Mouse (Mus musculus): ENCODE results near the gene Tas2r110. TPM values are rescaled to one million over a fixed set of nuclear protein-coding genes. Genes with fewer than 3 reads are reported as not detected.

Tas2r110 gene
- not detected for total RNA-seq (2021)
- long read RNA-seq, experiment 1: 0 reads
- long read RNA-seq, experiment 2: 0 reads

DNA sequence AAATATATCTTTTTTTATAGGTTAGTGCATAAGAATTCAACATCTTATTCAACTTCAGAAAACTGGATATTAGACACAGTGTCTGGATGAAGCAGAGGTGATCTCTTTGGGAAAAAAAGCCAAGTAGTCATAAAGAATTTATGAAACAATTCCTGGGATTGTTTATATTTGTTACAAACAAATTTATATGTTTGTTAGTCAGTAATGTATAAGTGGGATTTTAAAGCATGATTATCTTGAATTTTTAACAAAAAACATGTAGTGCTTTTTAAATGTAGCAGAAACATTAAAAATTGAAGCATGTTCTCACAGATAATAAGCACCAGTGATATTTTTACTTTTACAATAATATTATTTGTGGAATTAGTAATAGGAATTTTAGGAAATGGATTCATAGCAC lies at the start of gene Tas2r110:
Gene Tas2r110, plus strand, starts transcription at position 301 of the 400 bp plus-strand sequence.
- no peak within 1 kb of the TSS for H3K4me3 ChIP-seq
- TF ChIP-seq CTCF (conservative IDR thresholded peaks at IDR 0.05): no peak
- H3K27ac ChIP-seq: no peak within 1 kb of the TSS
- no peak for DNase-seq (ENCODE audit: low spot score in 2 of 2)

DNA sequence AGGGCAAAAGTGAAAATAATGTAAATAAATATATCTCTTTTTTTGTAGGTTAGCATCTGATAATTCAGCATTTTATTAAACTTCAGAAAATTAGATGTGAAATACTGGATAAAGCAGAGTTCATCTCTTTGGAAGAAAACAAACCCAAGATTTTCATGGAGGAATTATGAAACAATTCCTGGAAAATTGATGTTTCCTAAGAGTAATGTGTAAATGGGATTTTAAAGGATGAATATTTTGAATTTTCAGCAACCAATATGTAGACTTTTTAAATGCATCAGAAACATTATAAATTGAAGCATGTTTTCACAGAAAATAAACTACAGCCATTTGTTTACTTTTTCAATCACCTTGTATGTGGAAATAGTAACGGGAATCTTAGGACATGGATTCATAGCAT lies 21.0 kb upstream of the Tas2r110 start, which contains the start of gene Tas2r123:
Gene Tas2r123, plus strand, starts transcription at position 301 of the 400 bp plus-strand sequence.
- no peak for TF ChIP-seq CTCF (conservative IDR thresholded peaks at IDR 0.05)
- no peak within 1 kb of the TSS for H3K4me3 ChIP-seq
- no peak for DNase-seq (ENCODE audit: low spot score in 2 of 2)
- H3K27ac ChIP-seq: no peak within 1 kb of the TSS

DNA sequence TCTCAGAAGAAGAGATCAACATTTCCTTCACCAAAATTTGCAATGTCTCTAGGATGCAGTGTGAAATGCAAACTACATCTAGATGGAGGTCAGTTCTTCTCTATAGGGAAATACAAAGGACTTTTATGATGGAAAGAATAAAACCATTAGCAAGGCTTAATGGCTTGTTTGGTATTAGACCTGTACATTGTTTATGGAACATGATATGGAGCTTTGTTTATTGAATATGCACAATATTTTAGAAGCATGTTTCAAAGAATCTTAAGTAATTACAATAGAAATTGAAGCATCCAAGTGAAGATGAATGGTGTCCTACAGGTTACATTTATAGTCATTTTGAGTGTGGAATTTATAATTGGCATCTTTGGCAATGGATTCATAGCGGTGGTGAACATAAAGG lies 12.7 kb upstream of the Tas2r110 start, which contains the start of gene Tas2r116:
Gene Tas2r116, plus strand, starts transcription at position 301 of the 400 bp plus-strand sequence.
- no peak for DNase-seq (ENCODE audit: low spot score in 2 of 2)
- no peak within 1 kb of the TSS for H3K4me3 ChIP-seq
- TF ChIP-seq CTCF (conservative IDR thresholded peaks at IDR 0.05): no peak
- no peak within 1 kb of the TSS for H3K27ac ChIP-seq

DNA sequence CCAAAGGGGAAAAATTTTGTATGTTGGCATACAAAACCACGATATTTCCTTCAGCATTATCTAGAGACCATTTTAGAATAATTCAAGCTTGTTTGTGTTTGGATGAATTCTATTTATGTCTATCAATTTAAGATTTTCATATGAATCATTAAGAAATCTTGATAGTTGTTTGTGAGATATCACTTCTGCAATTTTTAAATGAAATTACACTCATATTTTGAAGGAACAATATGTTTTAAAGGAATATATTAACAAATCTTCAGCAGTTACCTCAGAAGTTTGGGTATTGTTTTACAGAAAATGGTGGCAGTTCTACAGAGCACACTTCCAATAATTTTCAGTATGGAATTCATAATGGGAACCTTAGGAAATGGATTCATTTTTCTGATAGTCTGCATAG lies 24.9 kb downstream of the Tas2r110 start, which contains the start of gene Tas2r113:
Gene Tas2r113, plus strand, starts transcription at position 301 of the 400 bp plus-strand sequence.
- TF ChIP-seq CTCF (conservative IDR thresholded peaks at IDR 0.05): no peak
- Histone ChIP-seq H3K4me3 (no peak within 1 kb of the TSS), H3K27ac (no peak within 1 kb of the TSS)
- DNase-seq (ENCODE audit: low spot score in 2 of 2): no peak

DNA sequence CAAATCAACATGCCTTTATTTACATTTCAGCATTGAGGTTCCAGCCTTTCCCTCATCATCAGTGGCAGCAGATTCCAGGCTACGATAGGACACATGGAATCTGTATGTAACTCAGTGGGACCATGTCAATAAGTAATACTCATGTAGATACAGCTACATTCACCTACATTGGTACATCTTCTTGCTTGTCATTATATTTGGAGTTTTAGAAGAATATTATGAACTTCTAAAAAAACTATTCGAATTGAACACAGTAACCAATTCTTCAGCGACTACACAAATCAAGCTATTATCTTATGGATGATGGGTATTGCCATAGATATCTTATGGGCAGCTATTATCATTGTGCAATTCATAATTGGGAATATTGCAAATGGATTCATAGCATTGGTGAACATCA lies 41.5 kb downstream of the Tas2r110 start, which contains the start of gene Tas2r125:
Gene Tas2r125, plus strand, starts transcription at position 301 of the 400 bp plus-strand sequence.
- no peak within 1 kb of the TSS for H3K27ac ChIP-seq
- TF ChIP-seq CTCF (conservative IDR thresholded peaks at IDR 0.05): no peak
- no peak within 1 kb of the TSS for H3K4me3 ChIP-seq
- no peak for DNase-seq (ENCODE audit: low spot score in 2 of 2)

Other genes starting within 250 kb of the Tas2r110 start
- gene A630073D07Rik, start 216.5 kb upstream of the Tas2r110 start, total RNA-seq (2021): not detected
- gene Tas2r120, start 211.1 kb upstream of the Tas2r110 start, total RNA-seq (2021): not detected
- not detected for gene Tas2r121, start 167.0 kb upstream of the Tas2r110 start, total RNA-seq (2021)
- not detected for gene Tas2r122, start 156.1 kb upstream of the Tas2r110 start, total RNA-seq (2021)
- gene Tas2r115, start 130.0 kb upstream of the Tas2r110 start, total RNA-seq (2021): not detected
- gene Tas2r124, start 113.3 kb upstream of the Tas2r110 start, total RNA-seq (2021): not detected
- gene Tas2r102, start 105.9 kb upstream of the Tas2r110 start, total RNA-seq (2021): not detected
- not detected for gene Tas2r136, start 89.8 kb upstream of the Tas2r110 start, total RNA-seq (2021)
- gene Tas2r117, start 65.2 kb upstream of the Tas2r110 start, total RNA-seq (2021): not detected
- not detected for gene Tas2r123, start 20.9 kb upstream of the Tas2r110 start, total RNA-seq (2021)
- gene Tas2r116, start 12.6 kb upstream of the Tas2r110 start, total RNA-seq (2021): not detected
- not detected for gene Tas2r113, start 25.0 kb downstream of the Tas2r110 start, total RNA-seq (2021)
- not detected for gene Tas2r125, start 41.6 kb downstream of the Tas2r110 start, total RNA-seq (2021)
- not detected for gene Tas2r129, start 83.1 kb downstream of the Tas2r110 start, total RNA-seq (2021)
- not detected for gene Tas2r131, start 89.9 kb downstream of the Tas2r110 start, total RNA-seq (2021)
- not detected for gene Tas2r109, start 113.0 kb downstream of the Tas2r110 start, total RNA-seq (2021)
- not detected for gene Tas2r103, start 169.1 kb downstream of the Tas2r110 start, total RNA-seq (2021)
- gene Tas2r140, start 187.8 kb downstream of the Tas2r110 start, total RNA-seq (2021): not detected
- 10 to 100 TPM; 90.6 to 93.9 TPM for gene Smim10l1, start 236.9 kb downstream of the Tas2r110 start, total RNA-seq (2021)

Measured in layer of hippocampus, adult 2 months (tissue).